Mouse (Mus musculus): ENCODE results near the gene Ccdc73.
"Not testable (repeated sequence)": the region's sequence is repeated elsewhere in the genome, so short reads cannot be mapped to it uniquely, and the experiment has no call there.

Gene Ccdc73

DNA sequence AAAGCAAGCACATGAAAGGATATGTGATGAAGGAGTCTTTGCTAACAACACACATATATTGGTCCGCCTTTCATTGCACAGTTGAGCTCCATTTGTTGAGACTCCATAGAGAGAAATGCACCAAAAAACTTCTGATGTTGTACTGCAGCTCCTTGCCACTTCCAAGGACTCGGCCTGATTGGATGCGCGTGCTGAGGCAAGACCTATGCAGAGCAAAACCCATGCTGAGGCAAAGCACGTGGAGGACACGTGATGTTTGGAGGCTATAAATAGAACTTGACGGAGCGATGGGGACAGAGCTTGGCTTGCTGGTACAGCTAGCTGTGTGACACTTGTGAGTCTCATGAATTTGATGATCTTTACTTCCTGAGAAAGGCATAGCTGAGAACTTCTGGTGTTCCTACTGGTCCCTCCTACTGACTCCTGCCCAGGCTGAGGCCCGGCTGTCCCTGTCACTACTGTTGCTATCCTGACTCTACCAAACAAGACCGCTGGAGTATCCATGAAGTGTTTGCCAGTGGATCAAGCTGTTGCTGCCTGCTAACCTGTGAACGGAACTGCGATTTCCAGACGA lies at the start of gene Ccdc73:
TSS of gene Ccdc73 (plus strand) at position 524 of the 574 bp plus-strand sequence.
- no peak for DNase-seq (ENCODE audit: low read depth, low spot score)

- not testable (repeated sequence) for DNase-seq (ENCODE audit: low read depth, low spot score)
Observed at GRCm38 (mm10) chr2:104818763-104819162, 48.8 kb upstream of the Ccdc73 start.

DNA sequence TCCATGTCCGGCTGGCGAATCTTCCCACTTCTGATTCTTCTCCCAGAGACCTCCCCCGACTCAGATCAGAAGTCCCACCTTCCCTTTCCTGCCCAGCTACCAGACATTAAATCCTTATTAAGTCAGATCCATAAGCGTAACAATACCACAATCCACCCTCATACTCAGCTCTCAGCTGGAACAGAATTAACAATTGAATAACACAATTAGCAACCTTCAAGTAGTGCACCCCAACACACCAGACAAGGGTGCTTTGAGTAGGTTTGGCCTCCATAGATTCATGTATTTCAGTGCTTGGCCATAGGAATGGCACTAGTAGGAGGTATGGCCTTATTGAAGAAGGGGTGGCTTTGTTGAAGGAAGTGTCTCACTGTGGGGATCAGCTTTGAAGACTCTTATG lies 41.4 kb upstream of the Ccdc73 start:
- no peak for DNase-seq (ENCODE audit: low read depth, low spot score)

- no peak for DNase-seq (ENCODE audit: low read depth, low spot score)
Observed at GRCm38 (mm10) chr2:104832486-104832885, 35.1 kb upstream of the Ccdc73 start.

DNA sequence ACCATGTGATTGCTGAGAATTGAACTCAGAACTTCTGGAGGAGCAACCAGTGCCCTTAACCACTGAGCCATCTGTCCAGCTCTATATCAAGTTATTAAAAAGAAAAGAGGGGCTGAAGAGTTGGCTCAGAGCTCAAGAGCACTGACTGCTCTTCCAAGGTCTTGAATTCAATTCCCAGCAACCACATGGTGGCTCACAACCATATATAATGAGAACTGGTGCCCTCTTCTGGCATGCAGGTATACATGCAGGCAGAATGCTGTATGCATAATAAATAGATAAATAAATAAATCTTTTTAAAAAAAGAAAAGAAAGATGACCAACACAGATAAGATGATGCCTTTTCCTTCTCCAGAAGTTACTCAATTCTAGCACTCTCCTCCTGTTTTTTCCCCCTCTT lies 26.6 kb upstream of the Ccdc73 start:
- no peak for DNase-seq (ENCODE audit: low read depth, low spot score)

DNA sequence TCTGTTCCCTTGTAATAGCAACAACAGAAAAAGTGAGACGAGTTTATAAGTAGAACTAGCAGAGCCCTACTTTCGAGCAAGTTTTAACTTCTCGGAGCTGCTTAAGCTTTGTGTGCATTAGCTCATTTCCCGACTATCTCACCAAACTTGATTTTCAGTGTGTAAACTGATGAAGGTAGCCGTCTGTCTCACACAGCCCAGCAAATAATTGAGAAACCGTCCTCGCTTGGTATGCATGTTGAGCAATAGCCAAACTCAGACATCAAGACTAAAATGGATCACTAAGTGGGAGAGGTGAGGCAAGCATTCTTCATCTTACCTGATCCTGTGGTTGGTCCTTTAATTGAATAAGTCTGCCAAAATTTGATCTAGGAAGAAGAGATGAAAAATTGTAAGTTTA lies 25.9 kb upstream of the Ccdc73 start:
- DNase-seq (ENCODE audit: low read depth, low spot score), result no peak

DNA sequence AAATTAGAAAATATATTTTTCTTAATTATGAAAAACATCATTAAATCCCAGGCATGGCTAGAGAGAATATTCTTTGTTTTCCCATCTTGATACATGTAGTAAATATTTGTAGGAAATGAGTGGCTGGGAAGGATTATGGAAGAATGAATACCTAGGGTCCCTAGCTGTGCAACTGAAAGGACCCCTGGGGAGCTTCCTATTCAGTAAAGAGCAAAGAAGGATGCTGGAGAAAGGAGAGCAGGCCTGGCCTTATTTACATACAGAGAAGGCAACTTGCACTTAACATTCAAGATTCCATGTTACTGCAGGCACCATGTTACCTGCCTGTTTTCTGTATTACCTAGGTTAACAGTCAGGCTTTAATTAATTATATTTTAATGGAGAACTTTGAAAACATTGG lies 25.0 kb upstream of the Ccdc73 start:
- no peak for DNase-seq (ENCODE audit: low read depth, low spot score)

GRCm38 (mm10) chr2:104846638-104847414 lies 20.8 kb upstream of the Ccdc73 start:
- peak; percentile 48 for DNase-seq (ENCODE audit: low read depth, low spot score)

- no peak for DNase-seq (ENCODE audit: low read depth, low spot score)
Observed at GRCm38 (mm10) chr2:104847645-104848044, 20.0 kb upstream of the Ccdc73 start.

- DNase-seq (ENCODE audit: low read depth, low spot score), result no peak
Observed at GRCm38 (mm10) chr2:104848235-104849161, 19.1 kb upstream of the Ccdc73 start.

DNA sequence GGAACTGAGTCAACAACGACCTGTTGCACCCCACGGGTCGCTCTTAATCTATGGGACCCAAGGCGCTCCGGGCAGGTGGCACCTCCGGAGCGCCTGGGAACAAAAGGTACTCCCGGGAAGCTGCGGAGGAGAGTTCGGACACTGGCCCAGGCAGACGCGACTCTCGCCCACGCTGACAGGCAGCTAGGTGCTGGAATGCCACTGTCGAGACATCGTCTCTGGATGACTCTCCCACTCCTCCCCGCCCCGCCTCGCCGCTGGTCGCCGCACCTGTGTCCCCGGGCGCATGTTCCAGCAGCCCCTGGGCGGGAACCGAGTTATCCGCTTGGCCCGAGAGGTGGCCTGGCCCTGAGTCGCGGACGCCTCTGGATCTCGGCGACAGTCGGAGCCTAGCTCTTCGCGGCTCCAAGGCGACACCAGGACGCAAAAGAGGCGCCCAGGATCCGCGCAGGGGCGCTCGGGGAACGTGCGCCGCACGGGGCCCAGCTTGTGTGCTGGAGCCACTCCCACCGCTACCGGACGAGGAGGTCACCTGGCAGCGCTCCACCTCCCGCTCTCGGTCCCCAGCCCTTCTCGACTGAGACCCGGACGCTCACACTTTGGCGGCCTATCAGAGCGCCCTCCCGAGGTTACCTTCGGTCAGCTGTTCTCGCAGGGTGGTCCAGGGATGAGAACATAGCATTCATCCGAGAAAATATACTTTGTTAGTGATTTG lies 18.2 kb upstream of the Ccdc73 start, which contains the start of gene Prrg4:
TSS of gene Prrg4 (minus strand) at position 601 of the 715 bp plus-strand sequence.
- DNase-seq (ENCODE audit: low read depth, low spot score), result no peak

DNA sequence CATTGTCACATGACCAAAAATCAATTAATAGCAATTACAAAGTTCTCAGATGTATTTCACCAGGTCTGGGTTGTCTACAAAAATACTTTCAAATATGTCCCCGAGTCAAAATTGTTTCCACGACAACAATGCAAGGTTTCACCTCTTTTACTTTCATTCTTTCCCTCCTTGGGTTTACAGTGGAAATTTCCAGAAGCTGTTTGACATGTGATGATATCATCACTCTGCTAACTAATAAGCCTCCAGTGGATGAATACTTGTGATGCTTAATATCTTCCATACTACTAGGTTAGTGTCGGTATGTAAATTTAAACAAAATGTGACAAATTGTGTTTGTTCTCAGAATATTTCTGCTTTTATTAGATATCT lies 17.6 kb upstream of the Ccdc73 start:
- DNase-seq (ENCODE audit: low read depth, low spot score), result no peak

GRCm38 (mm10) chr2:104851686-104852085 lies 15.9 kb upstream of the Ccdc73 start:
- DNase-seq (ENCODE audit: low read depth, low spot score), result no peak

DNA sequence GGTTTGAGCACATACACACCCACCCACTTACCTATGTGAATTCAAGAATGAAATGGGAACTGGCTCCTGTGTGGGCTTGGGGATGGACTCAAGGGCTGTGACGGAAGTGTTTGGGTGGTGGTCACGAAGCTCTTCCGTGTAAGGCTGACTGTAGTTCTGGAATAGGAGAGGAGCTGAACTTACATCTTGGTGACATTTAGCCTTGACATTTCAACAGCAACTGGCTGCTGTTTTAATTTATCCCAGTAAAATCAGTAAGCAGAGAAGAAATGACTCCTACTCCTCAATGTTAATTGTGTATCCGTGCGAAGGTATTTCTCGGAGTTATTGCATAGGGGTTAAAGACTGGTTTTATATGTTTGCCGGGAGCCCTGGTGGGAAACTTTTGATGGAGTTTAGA lies 15.1 kb upstream of the Ccdc73 start:
- no peak for DNase-seq (ENCODE audit: low read depth, low spot score)

DNA sequence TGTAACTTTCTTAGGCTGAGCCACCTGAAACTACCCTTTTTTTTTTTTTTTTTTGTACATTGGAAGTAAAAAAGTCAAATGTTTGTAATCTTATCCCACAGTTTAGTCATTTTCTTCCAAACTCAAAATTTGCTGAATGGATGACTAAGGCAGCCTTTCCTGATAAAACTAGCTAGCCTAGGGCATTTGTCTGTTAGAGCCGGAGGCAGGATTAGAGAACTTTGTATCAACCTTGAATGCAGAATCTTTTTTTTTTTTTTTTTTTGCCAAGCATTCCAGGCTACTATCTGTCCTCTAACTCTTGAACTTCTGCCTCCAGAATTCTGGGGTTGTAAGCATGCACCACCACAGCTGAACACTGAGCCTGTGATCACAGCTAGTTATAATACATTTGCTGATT lies 12.8 kb upstream of the Ccdc73 start:
- DNase-seq (ENCODE audit: low read depth, low spot score), result no peak

DNA sequence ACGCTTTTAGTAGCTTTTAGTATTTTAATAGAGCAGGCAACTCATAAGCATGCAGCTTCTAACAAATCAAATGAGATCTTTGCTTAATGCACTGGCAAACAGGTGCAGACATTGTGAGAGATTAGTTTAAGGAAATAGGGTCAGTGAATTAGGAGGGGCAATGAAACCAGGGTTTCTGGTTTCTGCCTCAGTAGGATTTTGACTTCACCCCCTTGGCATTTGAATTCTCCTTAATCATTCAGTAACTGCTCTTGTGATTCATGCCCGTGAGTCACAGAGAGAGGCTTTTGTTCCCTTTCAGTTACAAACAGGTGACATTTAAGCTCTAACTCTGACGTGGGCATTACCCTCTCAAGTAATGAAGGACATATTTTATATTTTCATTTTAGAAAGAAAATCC lies 11.9 kb upstream of the Ccdc73 start:
- no peak for DNase-seq (ENCODE audit: low read depth, low spot score)

DNA sequence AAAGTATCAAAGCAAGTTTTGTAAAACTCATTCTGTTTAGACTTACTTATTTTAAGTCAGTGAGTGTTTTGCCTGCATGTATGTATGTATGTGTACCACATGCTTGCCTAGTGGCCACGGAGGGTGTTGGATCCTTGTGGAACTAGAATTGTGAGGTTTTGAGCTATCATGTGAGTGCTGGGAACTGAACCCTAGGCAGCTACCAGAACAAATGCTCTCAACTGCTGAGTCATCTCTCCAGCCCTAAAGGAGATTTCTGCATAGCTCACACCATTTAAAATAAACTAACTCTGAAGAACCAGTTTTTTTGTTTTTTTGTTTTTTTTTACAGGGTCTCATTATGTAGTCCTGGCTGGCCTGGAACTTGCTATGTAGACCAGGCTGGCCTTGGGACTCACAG lies 11.4 kb upstream of the Ccdc73 start:
- DNase-seq (ENCODE audit: low read depth, low spot score), result no peak

DNA sequence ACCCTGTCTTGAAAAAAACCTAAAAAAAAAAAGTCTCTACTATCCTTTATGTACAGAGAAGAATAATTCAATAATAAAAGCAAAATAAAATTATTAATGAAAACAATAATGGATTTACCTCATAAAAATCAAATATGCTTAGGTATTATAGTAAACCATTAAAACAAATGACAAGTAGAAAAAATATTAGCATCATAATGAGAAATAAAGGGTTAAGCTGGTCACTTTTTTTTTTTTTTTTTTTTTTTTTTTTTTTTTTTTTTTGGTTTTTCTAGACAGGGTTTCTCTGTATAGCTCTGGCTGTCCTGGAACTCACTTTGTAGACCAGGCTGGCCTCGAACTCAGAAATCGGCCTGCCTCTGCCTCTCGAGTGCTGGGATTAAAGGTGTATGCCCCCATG lies 9.5 kb upstream of the Ccdc73 start:
- DNase-seq (ENCODE audit: low read depth, low spot score), result not testable (repeated sequence)

GRCm38 (mm10) chr2:104859060-104859459 lies 8.5 kb upstream of the Ccdc73 start:
- DNase-seq (ENCODE audit: low read depth, low spot score), result no peak

- DNase-seq (ENCODE audit: low read depth, low spot score), result no peak
Observed at GRCm38 (mm10) chr2:104860426-104860825, 7.2 kb upstream of the Ccdc73 start.

DNA sequence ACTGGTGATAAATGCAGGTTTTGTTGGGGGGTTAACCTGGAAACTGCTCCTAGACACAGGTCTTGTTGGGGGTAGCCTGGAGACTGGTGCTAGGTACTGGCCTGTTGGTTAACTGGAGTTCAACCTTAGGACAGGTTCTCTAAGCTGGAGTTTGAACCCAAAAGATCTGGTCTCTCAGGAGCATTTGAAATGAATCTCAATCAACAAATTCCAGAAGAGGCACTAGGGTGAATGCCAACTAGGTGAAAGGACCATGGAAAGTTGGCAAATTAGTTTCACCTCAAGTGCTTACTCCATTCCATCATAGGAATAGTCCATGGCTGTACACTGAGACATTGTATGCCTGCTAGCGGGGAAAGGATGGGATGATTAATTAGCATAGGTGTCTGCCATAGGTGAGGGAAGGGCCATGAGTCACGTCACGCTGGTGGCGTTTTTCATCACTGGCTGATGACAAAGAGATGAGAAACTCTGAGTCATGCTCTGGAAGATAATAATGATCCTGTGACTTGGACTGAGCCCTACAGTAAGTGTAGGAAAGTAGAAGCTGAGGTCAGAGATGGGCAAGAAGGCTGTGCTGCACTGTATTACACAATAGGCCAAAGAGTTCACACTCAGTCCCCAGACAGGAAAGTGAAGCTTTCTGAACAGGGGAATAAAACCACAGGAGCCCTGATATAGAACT lies 3.3 kb upstream of the Ccdc73 start:
- no peak for DNase-seq (ENCODE audit: low read depth, low spot score)
